Mouse (Mus musculus): ENCODE results near the gene Gm20388. TPM values are rescaled to one million over a fixed set of nuclear protein-coding genes. Genes with fewer than 3 reads are reported as not detected.
A peak's percentile ranks its signal among the peaks of the same experiment; 100 is the strongest.

Gene Gm20388
- total and polyA plus RNA-seq, 3 experiments: 0.02 to 0.05 TPM; not detected in 1

DNA sequence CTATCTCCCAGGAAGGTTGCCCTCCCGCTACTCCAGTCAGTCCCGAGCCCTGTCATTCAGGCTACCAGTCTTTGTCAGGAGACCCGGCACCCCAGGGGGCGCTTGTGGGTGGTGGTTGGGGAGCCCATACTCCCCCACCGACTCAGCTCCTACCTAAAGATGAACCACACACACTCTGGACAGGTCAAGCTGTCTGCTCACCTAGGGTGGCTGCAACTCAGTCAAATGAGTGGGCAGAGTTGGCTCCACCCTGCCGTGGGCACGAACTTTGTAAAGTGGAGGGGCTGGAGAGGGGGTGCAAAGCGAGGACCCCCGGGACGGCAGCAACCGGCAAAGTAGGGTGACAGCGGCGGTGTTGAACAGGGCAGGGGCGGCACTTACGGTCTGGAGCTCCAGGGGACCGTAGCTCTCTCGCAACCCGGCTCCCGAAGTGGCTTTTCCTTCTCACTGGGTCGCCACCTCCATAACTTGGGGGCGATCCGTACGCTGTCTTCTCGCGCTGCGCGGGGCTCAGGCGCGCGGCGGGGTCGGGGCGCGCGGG is 2766.9 kb downstream of the Gm20388 start:
- TF ChIP-seq GATA1 (IDR thresholded peaks at IDR 0.05; ENCODE audit: borderline replicate concordance, low read length) (no peak), POLR2AphosphoS5 (IDR thresholded peaks at IDR 0.05; ENCODE audit: insufficient replicate concordance, low read depth, low read length) (no peak), GATA2 (IDR thresholded peaks at IDR 0.05; ENCODE audit: borderline replicate concordance, low read depth, low read length) (no peak), CTCF (IDR thresholded peaks at IDR 0.05; ENCODE audit: low read depth, low read length) (no peak)
- Histone ChIP-seq H3K36me3 (replicated peaks) (peaks cover 96% of the 10 kb centered on the region), H3K4me1 (ENCODE audit: insufficient read depth, low read depth, low read length) (peaks cover 95% of the 10 kb centered on the region), H3K27me3 (ENCODE audit: insufficient read depth, low read length) (no peaks in the 10 kb centered on the region), H3K4me3 (ENCODE audit: low read depth, low read length) (peak overlapping the region; percentile 76), H3K9me3 (replicated peaks) (no peaks in the 10 kb centered on the region)
- no peak for ATAC-seq (ENCODE audit: extremely low read depth, insufficient number of reproducible peaks, low FRiP score, poor library complexity, severe bottlenecking)
- no peak for DNase-seq (ENCODE audit: low spot score)

DNA sequence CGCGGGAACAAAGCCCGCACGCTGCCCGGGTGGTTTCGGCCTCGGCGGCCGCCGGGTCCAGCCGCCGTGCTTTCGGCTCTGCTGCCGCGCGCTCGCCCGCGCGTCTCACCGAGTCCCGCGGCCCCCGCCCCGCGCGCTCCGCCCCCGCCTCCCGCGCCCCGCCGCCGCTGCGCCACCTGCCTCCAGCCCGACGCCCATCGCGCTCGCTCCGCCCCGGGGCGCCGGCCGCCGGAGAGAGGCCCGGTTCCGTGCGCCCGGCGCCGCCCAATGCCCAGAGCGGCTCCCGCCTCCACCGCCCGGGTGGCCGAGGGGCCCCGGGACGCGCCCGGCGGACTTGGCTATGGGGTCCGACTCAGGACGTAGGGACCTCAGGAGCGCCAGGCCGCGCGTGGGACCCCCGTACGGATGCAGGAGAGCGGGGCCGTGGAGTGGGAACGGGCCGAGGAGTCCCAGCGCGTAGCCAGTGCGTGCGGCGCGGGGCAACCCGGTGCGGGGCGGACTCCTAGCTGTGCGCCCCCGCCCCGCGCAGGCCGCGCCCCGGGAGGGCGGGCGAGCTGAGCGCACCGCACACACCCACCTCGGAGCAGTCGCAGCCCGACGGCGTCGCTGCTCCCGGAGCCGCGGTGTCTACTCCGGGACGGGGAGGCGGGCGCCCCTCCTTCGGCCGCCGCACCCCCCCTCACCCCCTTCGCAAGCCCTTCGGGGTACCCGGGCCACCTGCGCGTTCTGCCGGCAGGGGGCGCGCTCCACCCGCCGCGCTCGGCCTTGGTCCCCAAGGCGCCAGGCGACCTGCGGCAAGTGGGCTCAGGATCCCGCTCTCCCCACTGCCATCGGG is 2767.6 kb downstream of the Gm20388 start:
- H3K4me1 ChIP-seq (ENCODE audit: insufficient read depth, low read depth, low read length): peaks cover 95% of the 10 kb centered on the region
- peak overlapping the region; percentile 76 for H3K4me3 ChIP-seq (ENCODE audit: low read depth, low read length)
- no peaks in the 10 kb centered on the region for H3K27me3 ChIP-seq (ENCODE audit: insufficient read depth, low read length)
- H3K36me3 ChIP-seq (replicated peaks): peaks cover 96% of the 10 kb centered on the region
- no peak for TF ChIP-seq GATA1 (IDR thresholded peaks at IDR 0.05; ENCODE audit: borderline replicate concordance, low read length)
- no peak for TF ChIP-seq GATA2 (IDR thresholded peaks at IDR 0.05; ENCODE audit: borderline replicate concordance, low read depth, low read length)
- peak; percentile 61; the same call in 1 of the 2 replicates for TF ChIP-seq CTCF (IDR thresholded peaks at IDR 0.05; ENCODE audit: low read depth, low read length)
- no peak for TF ChIP-seq POLR2AphosphoS5 (IDR thresholded peaks at IDR 0.05; ENCODE audit: insufficient replicate concordance, low read depth, low read length)
- no peak for TF ChIP-seq TAL1 (conservative IDR thresholded peaks at IDR 0.05; ENCODE audit: low read depth, low read length)
- peak; percentile 78 for DNase-seq (ENCODE audit: low spot score)
- no peaks in the 10 kb centered on the region for H3K9me3 ChIP-seq (replicated peaks)
- no peak for ATAC-seq (ENCODE audit: extremely low read depth, insufficient number of reproducible peaks, low FRiP score, poor library complexity, severe bottlenecking)

DNA sequence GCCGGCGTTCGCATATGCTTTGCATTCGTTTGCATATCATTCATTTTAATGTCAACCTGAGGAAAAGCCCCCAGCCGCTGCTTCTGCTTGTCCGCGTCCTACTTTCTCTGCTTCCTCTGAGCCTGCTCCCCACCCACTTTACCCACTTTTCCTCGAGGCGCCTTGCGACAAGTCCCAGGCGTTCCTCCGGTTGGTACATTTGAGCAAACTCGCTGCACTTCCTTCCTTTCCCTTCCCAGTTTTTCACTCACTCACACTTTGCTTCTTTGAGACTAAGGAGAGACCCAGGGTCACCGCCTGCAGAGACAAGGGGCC is 2768.2 kb downstream of the Gm20388 start:
- H3K4me3 ChIP-seq (ENCODE audit: low read depth, low read length): peak overlapping the region; percentile 76
- no peaks in the 10 kb centered on the region for H3K27me3 ChIP-seq (ENCODE audit: insufficient read depth, low read length)
- H3K36me3 ChIP-seq (replicated peaks): peaks cover 92% of the 10 kb centered on the region
- no peak for TF ChIP-seq CTCF (IDR thresholded peaks at IDR 0.05; ENCODE audit: low read depth, low read length)
- TF ChIP-seq POLR2AphosphoS5 (IDR thresholded peaks at IDR 0.05; ENCODE audit: insufficient replicate concordance, low read depth, low read length): no peak
- no peak for TF ChIP-seq TAL1 (conservative IDR thresholded peaks at IDR 0.05; ENCODE audit: low read depth, low read length)
- TF ChIP-seq GATA2 (IDR thresholded peaks at IDR 0.05; ENCODE audit: borderline replicate concordance, low read depth, low read length): no peak
- TF ChIP-seq GATA1 (IDR thresholded peaks at IDR 0.05; ENCODE audit: borderline replicate concordance, low read length): no peak
- H3K9me3 ChIP-seq (replicated peaks): no peaks in the 10 kb centered on the region
- DNase-seq (ENCODE audit: low spot score) (no peak), ATAC-seq (ENCODE audit: extremely low read depth, insufficient number of reproducible peaks, low FRiP score, poor library complexity, severe bottlenecking) (no peak)
- peaks cover 91% of the 10 kb centered on the region for H3K4me1 ChIP-seq (ENCODE audit: insufficient read depth, low read depth, low read length)

DNA sequence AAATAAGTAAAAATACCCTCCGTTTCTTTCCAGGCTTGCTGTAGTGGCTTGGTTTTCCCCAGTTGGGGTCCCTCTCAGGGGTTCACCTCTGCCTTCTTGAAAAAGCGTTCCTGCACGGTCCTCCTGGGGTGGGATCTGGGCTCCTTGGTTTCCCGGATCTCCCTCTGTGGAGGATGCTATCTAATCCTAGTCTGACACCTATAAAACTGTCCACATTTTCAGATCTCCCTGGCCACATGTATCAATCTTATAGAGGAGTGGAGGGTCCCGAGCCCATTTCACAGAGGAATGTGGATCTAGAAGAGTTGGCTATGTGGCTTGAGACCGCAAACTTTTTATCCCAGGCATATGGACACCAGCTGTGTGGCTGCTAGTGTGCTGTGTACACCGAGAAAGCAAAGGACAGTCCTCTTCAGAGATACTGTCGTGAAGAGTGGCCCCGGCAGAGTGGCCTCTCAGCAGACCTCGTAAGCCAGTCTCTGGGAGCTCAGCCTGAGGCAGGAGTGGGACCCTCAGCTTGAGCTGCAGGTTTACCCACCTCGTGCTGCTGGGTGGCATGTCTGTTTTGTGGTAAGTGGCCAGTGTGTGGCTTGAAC is 2768.8 kb downstream of the Gm20388 start:
- Histone ChIP-seq H3K9me3 (replicated peaks) (no peaks in the 10 kb centered on the region), H3K36me3 (replicated peaks) (peaks cover 90% of the 10 kb centered on the region), H3K4me3 (ENCODE audit: low read depth, low read length) (peak overlapping the region; percentile 76; the same call in 1 of the 2 replicates), H3K4me1 (ENCODE audit: insufficient read depth, low read depth, low read length) (peaks cover 89% of the 10 kb centered on the region), H3K27me3 (ENCODE audit: insufficient read depth, low read length) (no peaks in the 10 kb centered on the region)
- ATAC-seq (ENCODE audit: extremely low read depth, insufficient number of reproducible peaks, low FRiP score, poor library complexity, severe bottlenecking) (no peak), DNase-seq (ENCODE audit: low spot score) (no peak)
- no peak for TF ChIP-seq CTCF (IDR thresholded peaks at IDR 0.05; ENCODE audit: low read depth, low read length)
- no peak for TF ChIP-seq TAL1 (conservative IDR thresholded peaks at IDR 0.05; ENCODE audit: low read depth, low read length)
- no peak for TF ChIP-seq GATA1 (IDR thresholded peaks at IDR 0.05; ENCODE audit: borderline replicate concordance, low read length)

DNA sequence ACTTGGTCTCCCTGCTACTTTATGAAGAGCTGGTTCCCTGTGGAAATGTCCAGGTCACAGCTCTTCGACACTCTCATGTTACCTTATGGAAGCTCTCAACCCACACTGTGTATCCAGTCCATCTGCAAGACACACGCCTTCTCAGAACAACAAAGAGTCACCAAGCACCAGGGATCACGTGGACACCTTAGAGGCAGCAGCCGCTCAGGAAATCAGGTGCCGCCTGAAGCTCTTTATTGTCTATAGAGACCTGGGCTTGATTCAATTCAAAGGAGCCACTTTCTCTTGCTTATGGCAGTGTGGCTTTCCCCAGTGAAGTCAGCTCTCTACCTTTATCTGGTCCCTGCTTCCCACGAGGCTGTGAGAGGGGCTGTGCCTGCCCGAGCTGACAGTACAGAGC is 2769.5 kb downstream of the Gm20388 start:
- Histone ChIP-seq H3K4me3 (ENCODE audit: low read depth, low read length) (peak overlapping the region; percentile 76; the same call in 1 of the 2 replicates), H3K4me1 (ENCODE audit: insufficient read depth, low read depth, low read length) (peaks cover 89% of the 10 kb centered on the region), H3K36me3 (replicated peaks) (peaks cover 90% of the 10 kb centered on the region), H3K27me3 (ENCODE audit: insufficient read depth, low read length) (no peaks in the 10 kb centered on the region), H3K9me3 (replicated peaks) (no peaks in the 10 kb centered on the region)
- no peak for TF ChIP-seq POLR2AphosphoS5 (IDR thresholded peaks at IDR 0.05; ENCODE audit: insufficient replicate concordance, low read depth, low read length)
- no peak for TF ChIP-seq GATA1 (IDR thresholded peaks at IDR 0.05; ENCODE audit: borderline replicate concordance, low read length)
- TF ChIP-seq TAL1 (conservative IDR thresholded peaks at IDR 0.05; ENCODE audit: low read depth, low read length): no peak
- TF ChIP-seq CTCF (IDR thresholded peaks at IDR 0.05; ENCODE audit: low read depth, low read length): no peak
- ATAC-seq (ENCODE audit: extremely low read depth, insufficient number of reproducible peaks, low FRiP score, poor library complexity, severe bottlenecking) (no peak), DNase-seq (ENCODE audit: low spot score) (no peak)

DNA sequence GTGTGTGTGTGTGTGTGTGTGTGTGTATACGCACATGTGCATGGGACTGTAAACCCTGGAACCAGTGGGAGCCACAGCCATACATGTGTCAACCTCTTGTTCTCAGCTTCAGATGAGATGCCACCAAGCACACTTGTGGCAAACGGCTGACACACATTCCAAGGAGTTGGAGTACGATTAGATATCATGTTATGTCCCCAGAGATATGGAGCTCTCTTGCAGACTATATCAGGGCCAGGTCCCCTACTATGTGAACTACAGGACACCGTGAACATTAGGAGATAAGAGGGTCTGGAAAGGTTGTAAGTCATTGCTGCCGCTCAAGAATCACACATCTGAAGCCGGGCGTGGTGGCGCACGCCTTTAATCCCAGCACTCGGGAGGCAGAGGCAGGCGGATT is 2772.2 kb downstream of the Gm20388 start:
- TF ChIP-seq GATA1 (IDR thresholded peaks at IDR 0.05; ENCODE audit: borderline replicate concordance, low read length) (no peak), TAL1 (conservative IDR thresholded peaks at IDR 0.05; ENCODE audit: low read depth, low read length) (peak; percentile 75)
- Histone ChIP-seq H3K36me3 (replicated peaks) (peaks cover 90% of the 10 kb centered on the region), H3K9me3 (replicated peaks) (no peaks in the 10 kb centered on the region), H3K27me3 (ENCODE audit: insufficient read depth, low read length) (no peaks in the 10 kb centered on the region), H3K4me3 (ENCODE audit: low read depth, low read length) (no peak overlapping the region; the same call in 1 of the 2 replicates), H3K4me1 (ENCODE audit: insufficient read depth, low read depth, low read length) (peaks cover 89% of the 10 kb centered on the region)
- DNase-seq (ENCODE audit: low spot score) (no peak), ATAC-seq (ENCODE audit: extremely low read depth, insufficient number of reproducible peaks, low FRiP score, poor library complexity, severe bottlenecking) (peak; percentile 6; the same call in 1 of the 2 replicates)

Data from G1E (cell line).